Mouse (Mus musculus): ENCODE measurements around the gene Rpn1.

Rpn1 gene

GRCm38 (mm10) chr6:88065116-88065515 is 19.2 kb upstream of the Rpn1 start:
- DNase-seq (ENCODE audit: low read depth, low spot score), result no peak

DNA sequence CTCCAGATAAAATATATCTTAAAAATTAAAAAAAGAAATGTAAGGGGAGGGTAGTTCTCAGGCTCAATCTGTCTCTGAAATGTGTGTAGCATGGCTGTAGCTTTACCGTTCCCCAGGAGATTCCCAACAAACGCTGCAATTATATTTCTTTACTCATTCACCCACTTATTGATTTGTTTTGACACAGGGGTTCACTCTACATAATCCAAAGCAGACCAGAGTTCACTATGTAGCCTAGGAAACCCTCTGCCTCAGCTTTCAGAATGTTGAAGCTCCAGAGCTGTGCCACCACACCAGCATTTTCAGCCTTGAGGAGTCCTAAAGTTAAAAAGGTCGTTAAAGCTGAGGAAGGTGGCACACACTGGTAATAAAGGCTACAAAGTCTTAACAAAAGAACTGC is 18.3 kb upstream of the Rpn1 start:
- DNase-seq (ENCODE audit: low read depth, low spot score), result no peak

DNA sequence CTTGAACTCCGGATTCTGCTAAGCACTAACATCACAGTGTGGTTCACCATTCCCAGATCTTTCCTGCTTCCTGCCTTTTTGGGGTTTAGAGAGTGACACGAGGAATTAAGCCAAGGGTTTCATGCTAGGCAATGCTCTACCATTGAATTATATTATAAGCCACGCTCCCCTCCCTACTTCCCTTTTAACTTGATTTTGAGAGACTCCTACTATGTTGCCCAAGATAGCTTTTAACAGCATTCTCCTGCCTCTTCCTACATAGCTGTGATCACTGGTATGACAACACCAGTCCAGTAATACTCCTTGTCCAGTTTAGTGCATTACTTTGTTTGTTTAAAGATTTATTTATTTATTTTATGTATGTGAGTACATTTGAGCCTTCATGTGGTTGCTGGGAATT is 16.6 kb upstream of the Rpn1 start:
- DNase-seq (ENCODE audit: low read depth, low spot score), result no peak

DNA sequence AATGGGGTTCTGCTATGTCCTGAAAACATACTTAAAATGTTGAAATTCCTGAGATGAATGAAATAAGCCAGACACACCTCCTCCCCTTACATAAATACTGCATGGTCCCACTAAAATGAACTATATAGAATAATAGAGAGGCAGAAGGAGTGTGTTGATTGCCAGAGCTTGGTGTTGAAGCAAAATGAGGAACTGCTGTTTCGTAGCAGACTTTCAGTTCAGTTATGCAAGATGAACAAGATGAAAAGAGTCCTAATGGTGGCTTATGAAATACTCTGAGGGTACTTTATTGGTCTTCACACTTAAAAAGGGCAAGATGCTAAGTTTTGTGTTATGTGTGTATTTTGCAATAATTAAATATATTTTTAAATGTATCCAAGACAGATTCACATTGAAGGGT is 15.5 kb upstream of the Rpn1 start:
- DNase-seq (ENCODE audit: low read depth, low spot score), result no peak

DNA sequence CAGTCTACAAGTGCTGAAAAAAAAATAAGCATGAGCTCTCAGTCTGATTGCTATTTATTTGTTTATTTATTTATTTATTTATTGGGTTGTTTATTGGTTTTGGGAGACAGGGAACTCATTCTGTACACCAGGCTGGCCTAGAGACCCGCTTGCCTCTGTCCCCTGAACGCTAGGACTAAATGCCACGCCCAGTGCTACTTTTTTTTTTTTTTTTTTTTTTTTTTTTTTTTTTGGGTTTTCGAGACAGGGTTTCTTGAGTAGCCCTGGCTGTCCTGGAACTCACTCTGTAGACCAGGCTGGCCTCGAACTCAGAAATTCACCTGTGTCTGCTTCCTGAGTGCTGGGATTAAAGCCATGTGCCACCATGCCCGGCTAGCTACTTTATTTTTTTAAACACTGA is 13.8 kb upstream of the Rpn1 start:
- no peak for DNase-seq (ENCODE audit: low read depth, low spot score)

- DNase-seq (ENCODE audit: low read depth, low spot score), result no peak
Observed at GRCm38 (mm10) chr6:88071216-88071615, 13.1 kb upstream of the Rpn1 start.

DNA sequence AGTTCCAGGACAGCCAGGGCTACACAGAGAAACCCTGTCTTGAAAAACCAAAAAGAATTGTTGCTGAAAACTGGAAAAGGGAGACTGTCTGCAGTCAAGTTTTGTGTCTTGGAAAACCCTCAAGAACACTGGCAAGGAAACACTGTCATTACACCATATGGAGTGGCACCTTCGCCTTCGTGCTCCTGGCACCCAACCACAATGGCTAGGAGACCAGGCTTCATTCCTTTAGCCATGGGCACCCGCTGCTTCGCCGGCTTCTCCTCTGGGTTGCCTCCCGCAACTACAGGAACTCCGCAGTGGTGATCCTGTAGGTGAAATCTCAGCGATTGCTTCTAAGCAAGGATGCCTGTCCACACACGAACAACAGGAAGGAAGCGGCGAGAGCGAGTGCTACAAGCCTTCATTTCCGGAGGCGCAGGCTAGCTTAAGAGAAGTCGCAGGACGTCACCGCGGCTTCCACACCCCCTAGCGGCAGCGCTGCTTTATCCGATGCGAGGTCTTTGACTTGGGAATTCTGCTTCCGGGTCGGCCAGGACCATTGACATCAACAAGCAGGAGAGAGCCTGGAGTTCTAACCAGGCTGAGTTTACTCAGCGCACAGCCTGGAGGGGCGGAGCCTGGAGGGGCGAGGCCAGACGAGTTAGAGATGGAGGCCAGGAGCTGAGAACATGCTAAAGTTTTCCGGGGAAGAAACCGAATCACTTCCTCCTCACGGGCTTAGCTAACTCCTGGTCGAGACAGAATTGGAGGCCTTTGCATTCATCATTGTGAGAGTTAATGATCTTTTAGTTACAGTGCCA is 9.3 kb upstream of the Rpn1 start:
- peak; percentile 93 for DNase-seq (ENCODE audit: low read depth, low spot score)

DNA sequence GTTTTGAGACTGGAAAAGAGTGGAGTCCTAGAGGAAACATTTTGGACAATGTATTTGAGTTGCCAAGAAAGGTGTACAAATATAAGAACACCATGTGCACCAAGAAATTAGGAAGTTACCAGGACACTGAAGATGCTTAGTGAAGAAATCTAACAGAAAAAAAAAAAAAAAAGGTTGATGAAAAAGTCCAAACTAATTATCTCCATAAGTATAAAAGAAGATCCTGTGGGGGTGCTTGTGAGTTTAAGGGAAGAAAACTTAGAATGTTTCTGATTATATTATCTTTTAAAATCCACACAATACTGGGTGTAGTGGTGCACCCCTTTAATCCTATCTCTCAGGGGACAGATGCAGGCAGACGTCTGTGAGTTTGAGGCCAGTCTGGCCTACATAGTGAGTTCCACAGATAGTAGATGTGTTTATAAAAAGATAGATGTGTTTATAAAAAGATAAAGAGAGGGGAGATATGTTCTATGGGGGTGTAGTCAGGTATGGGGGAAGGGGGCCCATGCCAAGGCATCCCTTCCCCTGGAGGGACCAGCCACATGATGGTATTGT is 8.2 kb upstream of the Rpn1 start:
- no peak for DNase-seq (ENCODE audit: low read depth, low spot score)

GRCm38 (mm10) chr6:88083095-88083494 is 1.2 kb upstream of the Rpn1 start:
- no peak for DNase-seq (ENCODE audit: low read depth, low spot score)

GRCm38 (mm10) chr6:88083672-88084071 is 610 bp upstream of the Rpn1 start:
- DNase-seq (ENCODE audit: low read depth, low spot score), result peak; percentile 28

GRCm38 (mm10) chr6:88088971-88089370 is 4.7 kb downstream of the Rpn1 start:
- peak; percentile 20 for DNase-seq (ENCODE audit: low read depth, low spot score)

GRCm38 (mm10) chr6:88095377-88095776 is 11.1 kb downstream of the Rpn1 start:
- no peak for DNase-seq (ENCODE audit: low read depth, low spot score)

- no peak for DNase-seq (ENCODE audit: low read depth, low spot score)
Observed at GRCm38 (mm10) chr6:88102096-88102495, 17.8 kb downstream of the Rpn1 start.

GRCm38 (mm10) chr6:88105783-88106611 is 21.7 kb downstream of the Rpn1 start:
- peak; percentile 94 for DNase-seq (ENCODE audit: low read depth, low spot score)

DNA sequence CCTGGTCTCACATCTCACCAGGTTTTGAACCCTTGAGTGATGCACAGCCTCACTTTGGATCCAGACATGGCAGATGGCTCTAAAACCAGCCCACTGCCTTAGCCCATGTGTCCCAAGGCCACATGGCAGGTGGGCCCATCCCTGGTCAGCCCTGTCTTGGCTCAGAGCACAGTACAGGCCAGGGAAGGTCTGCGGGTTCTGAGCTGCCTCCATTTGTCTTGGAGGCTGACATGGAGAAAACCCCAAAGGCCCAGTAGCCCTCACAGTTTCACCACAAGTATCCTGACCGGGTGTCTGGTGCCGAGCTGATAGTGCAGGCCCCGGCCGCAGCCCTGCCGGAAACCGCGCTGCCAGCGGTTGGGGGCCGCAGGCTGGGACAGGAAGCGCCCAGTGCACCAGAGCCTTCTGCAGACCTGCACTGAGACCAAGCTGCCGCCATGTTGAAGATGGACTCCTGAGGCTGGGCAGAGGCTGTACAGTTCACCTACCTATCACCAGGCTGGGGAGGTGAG is 22.4 kb downstream of the Rpn1 start:
- no peak for DNase-seq (ENCODE audit: low read depth, low spot score)

DNA sequence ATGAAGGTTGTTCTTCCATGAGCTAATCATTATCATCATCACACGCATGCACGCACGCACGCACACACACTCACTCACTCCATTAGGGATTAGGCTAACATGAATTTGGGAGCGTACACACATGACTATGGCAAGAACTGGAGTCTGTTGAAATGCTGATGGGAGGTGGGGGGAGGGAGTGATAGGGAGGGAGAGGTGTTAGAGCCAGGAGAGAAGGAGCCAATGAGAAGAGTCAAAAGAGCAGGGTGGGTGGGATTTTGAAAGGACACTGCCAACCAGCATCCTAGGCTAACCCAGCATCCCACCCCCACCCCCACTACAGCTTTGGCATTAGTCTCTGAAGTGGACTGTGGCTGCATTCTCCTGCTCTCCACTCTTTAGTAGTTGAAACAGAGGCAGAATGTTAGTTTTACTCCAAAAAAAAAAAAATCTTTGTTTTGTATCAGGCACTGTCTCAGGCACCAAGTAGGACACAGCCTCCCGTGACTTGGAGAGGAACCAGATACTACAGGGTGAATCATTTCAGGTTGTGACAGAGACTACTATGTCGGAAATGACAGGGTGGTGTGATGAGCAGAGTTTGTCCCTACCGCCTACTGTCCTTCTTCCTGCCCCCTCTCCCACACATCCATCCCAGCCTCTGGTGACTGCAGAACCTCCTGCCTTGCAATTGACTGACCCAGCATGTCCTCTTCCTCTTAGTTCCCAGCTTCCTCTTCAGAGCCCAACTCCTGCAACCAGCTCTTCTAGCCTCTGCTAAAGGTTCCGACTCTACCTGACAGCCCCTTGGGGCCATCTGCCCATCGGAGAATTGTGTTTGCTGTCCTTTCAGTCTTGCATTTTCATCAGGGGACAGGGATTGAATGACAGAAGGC is 23.6 kb downstream of the Rpn1 start:
- no peak for DNase-seq (ENCODE audit: low read depth, low spot score)

DNA sequence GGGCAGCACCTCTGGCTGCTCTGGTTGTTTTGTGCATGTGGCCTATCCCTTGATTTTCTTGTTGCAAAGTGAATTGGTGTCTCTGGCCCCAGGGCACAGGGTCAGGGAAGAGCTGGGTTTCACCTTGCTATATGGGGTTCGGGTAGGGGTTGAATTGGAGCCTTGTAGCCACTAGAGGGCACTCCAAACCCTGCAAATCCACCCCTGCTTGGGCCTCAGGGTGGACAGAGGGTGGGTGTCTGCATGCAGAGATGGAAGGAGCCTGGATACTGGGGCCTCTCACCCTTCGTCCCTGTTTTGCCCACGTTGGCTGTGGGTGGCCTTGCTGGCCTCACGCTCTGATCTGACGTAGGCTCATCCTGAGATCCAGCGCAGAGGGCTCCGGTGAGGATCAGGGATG is 28.9 kb downstream of the Rpn1 start:
- DNase-seq (ENCODE audit: low read depth, low spot score), result peak; percentile 74

DNA sequence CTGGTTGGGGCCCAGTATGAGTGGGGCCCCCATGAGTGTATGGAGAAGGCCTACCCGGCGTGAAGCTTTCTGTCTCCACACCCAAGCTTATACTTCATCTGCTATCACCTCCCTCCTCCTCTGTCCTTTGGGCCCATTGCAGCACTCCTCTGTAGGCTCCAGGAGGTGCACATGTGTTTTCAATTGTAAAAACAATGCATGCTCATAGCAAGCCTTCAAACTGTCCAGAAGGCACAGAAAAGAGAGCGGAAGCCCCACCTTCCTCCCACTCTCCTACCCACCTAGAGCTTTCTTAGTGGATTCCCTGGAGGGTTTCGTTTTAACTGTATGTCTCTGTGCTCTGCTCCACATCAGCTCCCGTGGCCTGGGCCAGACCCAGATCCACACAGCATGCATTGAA is 30.1 kb downstream of the Rpn1 start:
- DNase-seq (ENCODE audit: low read depth, low spot score), result no peak

- DNase-seq (ENCODE audit: low read depth, low spot score), result no peak
Observed at GRCm38 (mm10) chr6:88116347-88117183, 32.3 kb downstream of the Rpn1 start.

DNA sequence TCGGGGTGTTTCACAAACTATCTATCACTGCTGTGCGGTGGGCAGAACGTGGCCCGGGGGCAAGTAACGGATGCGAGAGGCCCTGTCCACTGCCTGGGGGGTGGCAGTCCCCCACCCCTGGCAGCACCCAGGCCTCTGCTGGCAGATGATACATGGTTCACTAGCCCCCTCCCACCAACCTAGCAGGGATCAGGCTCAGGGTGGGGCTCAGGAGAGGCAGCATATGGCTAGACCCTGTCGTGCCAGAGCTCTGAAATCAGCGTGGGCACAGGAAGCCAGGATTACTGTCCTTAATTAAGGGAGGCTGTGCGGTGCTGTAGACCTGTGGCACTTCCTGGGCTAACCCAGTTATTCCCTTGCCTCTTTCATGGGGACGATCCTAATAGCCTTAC is 32.9 kb downstream of the Rpn1 start:
- DNase-seq (ENCODE audit: low read depth, low spot score), result no peak

DNA sequence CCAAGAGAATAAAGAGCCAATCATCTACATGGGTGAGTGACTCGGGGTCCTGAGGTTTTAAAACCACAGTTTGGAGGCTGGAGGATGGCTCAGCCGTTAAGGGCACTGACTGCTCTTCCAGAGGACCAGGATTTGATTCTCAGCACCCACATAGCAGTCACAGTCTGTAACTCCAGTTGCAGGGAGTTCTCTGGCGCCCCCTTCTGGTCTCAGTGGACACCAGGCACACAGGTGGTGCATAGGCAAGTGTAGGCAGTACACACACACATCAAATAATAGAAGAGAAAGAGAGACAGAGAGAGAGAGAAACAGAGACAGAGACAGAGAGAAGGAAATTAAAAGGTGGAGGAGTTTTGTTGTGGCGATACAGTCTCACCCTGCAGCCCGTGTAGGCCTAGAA is 35.0 kb downstream of the Rpn1 start:
- DNase-seq (ENCODE audit: low read depth, low spot score), result peak; percentile 20

All from CD4-positive, CD25-positive, alpha-beta regulatory T cell, adult 2 months (primary cell).